Mouse (Mus musculus) yolk sac, embryonic 10.5 days (tissue): Measurements from ENCODE around the gene Plin3.
A peak's percentile ranks its signal among the peaks of the same experiment; 100 is the strongest.

Experiments used
- DNase-seq: peaks from one replicate; pipeline ENCODE4 v3.0.0-alpha.2; 2017; ENCODE audit warnings: low spot score

The Plin3 gene

GRCm38 (mm10) chr17:56292531-56293222, at the start of gene Plin3:
Plin3 (minus strand) TSS chr17:56292873.
- no peak for DNase-seq

GRCm38 (mm10) chr17:56340717-56341116, 48.0 kb upstream of the Plin3 start:
- DNase-seq = no peak

- DNase-seq = no peak
These were observed 46.2 kb upstream of the Plin3 start for GRCm38 (mm10) chr17:56338909-56339308.

- DNase-seq = no peak
These were observed 45.1 kb upstream of the Plin3 start for GRCm38 (mm10) chr17:56337791-56338190.

GRCm38 (mm10) chr17:56337190-56337589, 44.5 kb upstream of the Plin3 start:
- no peak for DNase-seq

- DNase-seq = no peak
These were observed 40.3 kb upstream of the Plin3 start for GRCm38 (mm10) chr17:56332987-56333386.

- DNase-seq = no peak
These were observed 38.6 kb upstream of the Plin3 start for GRCm38 (mm10) chr17:56331256-56331655.

- DNase-seq = no peak
These were observed 37.7 kb upstream of the Plin3 start for GRCm38 (mm10) chr17:56330345-56330744.

- no peak for DNase-seq
These were observed 36.6 kb upstream of the Plin3 start for GRCm38 (mm10) chr17:56329267-56329666.

GRCm38 (mm10) chr17:56326153-56327147, 33.8 kb upstream of the Plin3 start:
- peak; percentile 58 for DNase-seq

- DNase-seq = peak; percentile 99
These were observed 32.9 kb upstream of the Plin3 start, which contains the start of gene Kdm4b for GRCm38 (mm10) chr17:56325450-56326152. Kdm4b (plus strand) TSS chr17:56326062.

GRCm38 (mm10) chr17:56324419-56324818, 31.7 kb upstream of the Plin3 start:
- DNase-seq = no peak

GRCm38 (mm10) chr17:56309191-56309945, 16.7 kb upstream of the Plin3 start:
- DNase-seq = no peak

GRCm38 (mm10) chr17:56308088-56308487, 15.4 kb upstream of the Plin3 start:
- DNase-seq = no peak

GRCm38 (mm10) chr17:56305826-56306225, 13.2 kb upstream of the Plin3 start:
- no peak for DNase-seq

GRCm38 (mm10) chr17:56305156-56305555, 12.5 kb upstream of the Plin3 start:
- no peak for DNase-seq

GRCm38 (mm10) chr17:56304718-56305117, 12.0 kb upstream of the Plin3 start:
- DNase-seq = no peak

GRCm38 (mm10) chr17:56303847-56304586, 11.3 kb upstream of the Plin3 start:
- peak; percentile 98 for DNase-seq

GRCm38 (mm10) chr17:56303160-56303846, 10.6 kb upstream of the Plin3 start, which contains the start of gene Uhrf1:
Uhrf1 (plus strand) TSS chr17:56303321.
- DNase-seq = peak; percentile 97

GRCm38 (mm10) chr17:56302363-56302996, 9.8 kb upstream of the Plin3 start:
- peak; percentile 85 for DNase-seq
